In the genomic region with DNA sequence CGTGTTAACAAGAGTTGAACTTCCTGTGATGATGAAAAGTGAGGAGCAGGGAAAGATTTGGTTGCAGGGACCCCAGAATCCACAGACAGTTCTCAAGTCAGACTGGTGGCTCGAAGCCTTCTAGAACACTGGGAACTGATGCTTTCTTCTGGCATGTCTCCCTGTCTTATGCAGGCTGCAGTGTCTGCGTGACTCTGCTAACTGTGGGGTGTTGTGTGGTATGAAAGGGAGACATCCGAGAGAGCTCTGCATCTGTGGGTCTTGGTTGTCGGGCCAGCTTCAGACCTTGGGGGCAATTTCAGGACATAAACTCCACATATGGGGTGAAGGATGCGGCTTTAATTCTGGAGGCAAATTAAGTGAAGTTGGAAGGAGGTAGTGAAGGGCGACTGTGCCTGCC, we compare ENCODE assay signal across 8 mouse cellular contexts. TPM values are rescaled to one million over a fixed set of nuclear protein-coding genes. Genes with fewer than 3 reads are reported as not detected.
DNase-seq lines count a peak whose midpoint lies in the region; ATAC-seq and TF ChIP-seq lines count a peak whose summit lies in the region.

No protein-coding gene starts in this region.

- peaks cover 2% of the 10 kb centered on the region for H3K79me2 ChIP-seq in heart, adult 2 months (replicated peaks; ENCODE audit: control insufficient read depth, insufficient read depth, low read length)

- no peaks in the 10 kb centered on the region for H3K27me3 ChIP-seq in heart, adult 2 months (ENCODE audit: control insufficient read depth, insufficient read depth, low read length)
- no peaks in the 10 kb centered on the region for H3K27me3 ChIP-seq in thymus, adult 2 months (ENCODE audit: control insufficient read depth, insufficient read depth, low read length)
- H3K27me3 ChIP-seq in liver, embryonic 11.5 days (replicated peaks; ENCODE audit: control insufficient read depth, insufficient read depth, low read length) = no peaks in the 10 kb centered on the region

- TF ChIP-seq CTCF in heart, adult 2 months (IDR thresholded peaks at IDR 0.05) = no peak
- no peak for TF ChIP-seq CTCF in thymus, adult 2 months (IDR thresholded peaks at IDR 0.05; ENCODE audit: borderline replicate concordance, control insufficient read depth, extremely low read depth, insufficient read depth, low read length, poor library complexity)

- H3K4me1 ChIP-seq in heart, adult 2 months (ENCODE audit: control insufficient read depth, insufficient read depth, low read length) = peaks cover 32% of the 10 kb centered on the region
- H3K4me1 ChIP-seq in thymus, adult 2 months (replicated peaks; ENCODE audit: control insufficient read depth, insufficient read depth, low read length) = peaks cover 26% of the 10 kb centered on the region
- peaks cover 43% of the 10 kb centered on the region for H3K4me1 ChIP-seq in liver, embryonic 11.5 days (replicated peaks; ENCODE audit: control insufficient read depth, insufficient read depth, low read length)

- 21% methylated on average over 7 of the region's 7 CpGs for WGBS in heart, adult 2 months
- WGBS in thymus, adult 2 months = 64% methylated on average over 7 of the region's 7 CpGs
- 65% methylated on average over 7 of the region's 7 CpGs for WGBS in liver, embryonic 11.5 days

- H3K4me2 ChIP-seq in liver, embryonic 11.5 days = peak overlapping the region; percentile 98

- peak overlapping the region; percentile 23; the same call in 1 of the 2 replicates for H3K9ac ChIP-seq in heart, adult 2 months (ENCODE audit: low read depth, low read length)
- H3K9ac ChIP-seq in liver, embryonic 11.5 days (ENCODE audit: low read depth, low read length) = peak overlapping the region; percentile 78

- intact Hi-C loops in heart, adult 2 months (cut with DNase I) = loop anchor here (2.0 kb wide), 1 partner anchor 15 kb away; no protein-coding TSS in a partner anchor
- intact Hi-C loops in heart, postnatal 25 days (cut with DNase I) = loop anchor here (5.0 kb wide), 1 partner anchor 126 kb away; no protein-coding TSS in a partner anchor

- ATAC-seq in liver, embryonic 11.5 days (replicated peaks; ENCODE audit: low FRiP score) = no peak

- TF ChIP-seq POLR2A in heart, adult 2 months (IDR thresholded peaks at IDR 0.05; ENCODE audit: insufficient read depth, low read depth, low read length) = no peak
- TF ChIP-seq POLR2A in thymus, adult 2 months (IDR thresholded peaks at IDR 0.05; ENCODE audit: control insufficient read depth, extremely low read depth, insufficient read depth, low read length, poor library complexity) = no peak

- peak overlapping the region; percentile 89 for H3K27ac ChIP-seq in heart, adult 2 months
- H3K27ac ChIP-seq in thymus, adult 2 months (ENCODE audit: control insufficient read depth, insufficient read depth, low read length) = no peak overlapping the region
- H3K27ac ChIP-seq in liver, embryonic 11.5 days (ENCODE audit: low read depth, low read length) = no peak overlapping the region; the same call in 1 of the 2 replicates

- no peaks in the 10 kb centered on the region for H3K9me3 ChIP-seq in liver, embryonic 11.5 days (ENCODE audit: control insufficient read depth, low read length)

- DNase-seq in heart, adult 2 months = peak in 1 of 2 experiments; percentile 14
- no peak for DNase-seq in heart, postnatal 25 days (ENCODE audit: low spot score)
- DNase-seq in thymus, adult 2 months = no peak
- DNase-seq in thymus, postnatal 0 days (ENCODE audit: low spot score) = no peak
- DNase-seq in liver, embryonic 11.5 days (ENCODE audit: low spot score) = no peak
- DNase-seq in adrenal gland, adult (ENCODE audit: inconsistent age in 2 of 2, low spot score in 1 of 2) = no peak
- DNase-seq in B cell, adult 2 months = no peak
- no peak for DNase-seq in T-cell, adult 2 months (ENCODE audit: low spot score)

- TF ChIP-seq EP300 in heart, adult 2 months (IDR thresholded peaks at IDR 0.05; ENCODE audit: insufficient read depth, low read depth, low read length) = no peak

- peak overlapping the region; percentile 95 for H3K4me3 ChIP-seq in heart, adult 2 months
- H3K4me3 ChIP-seq in thymus, adult 2 months (ENCODE audit: control insufficient read depth, insufficient read depth, low read length) = 0 out of 2 replicates have a peak overlapping the region, but pooled peaks have one; percentile 9
- peak overlapping the region; percentile 78 for H3K4me3 ChIP-seq in liver, embryonic 11.5 days (ENCODE audit: low read depth, low read length)

- H3K36me3 ChIP-seq in heart, adult 2 months (ENCODE audit: control insufficient read depth, insufficient read depth, low read length) = peaks cover 3% of the 10 kb centered on the region; the same call in 1 of the 2 replicates
- peaks cover 8% of the 10 kb centered on the region for H3K36me3 ChIP-seq in thymus, adult 2 months (ENCODE audit: control insufficient read depth, insufficient read depth, low read length)
- H3K36me3 ChIP-seq in liver, embryonic 11.5 days (ENCODE audit: control insufficient read depth, insufficient read depth, low read length) = peaks cover 25% of the 10 kb centered on the region

RNA-seq across cellular contexts. Expression of gene Iffo1, which starts 1.1 kb away (rescaled TPM):
- 1 to 10 TPM; 5.7 to 7.0 TPM for total RNA-seq in heart, adult 2 months (2021)
- polyA plus RNA-seq in heart, adult 2 months (2012; rRNA removed) = 19.7 and 21.8 TPM in 2 replicates
- total RNA-seq in heart, postnatal 25 days (2021) = 10 to 100 TPM in 1 of 2 experiments, 1 to 10 TPM in 1; 7.1 to 12.0 TPM
- 90.4 and 94.6 TPM in 2 replicates for polyA plus RNA-seq in thymus, adult 2 months (2012; rRNA removed)
- polyA plus RNA-seq in thymus, postnatal 0 days (2015; fragmentation: Nextera tagmentation; extraction: Ambion mirVana) = 13.8 and 19.0 TPM in 2 replicates
- polyA plus RNA-seq in liver, embryonic 11.5 days (2014; fragmentation: Nextera tagmentation; extraction: Ambion mirVana) = 7.7 and 9.9 TPM in 2 replicates

RNA-seq across cellular contexts. Expression of gene Nop2, which starts 14.4 kb away (rescaled TPM):
- total RNA-seq in heart, adult 2 months (2021) = 10 to 100 TPM; 18.9 to 20.3 TPM
- 8.3 and 13.6 TPM in 2 replicates for polyA plus RNA-seq in heart, adult 2 months (2012; rRNA removed)
- 10 to 100 TPM; 19.4 to 20.0 TPM for total RNA-seq in heart, postnatal 25 days (2021)
- polyA plus RNA-seq in thymus, adult 2 months (2012; rRNA removed) = 26.4 and 28.6 TPM in 2 replicates
- polyA plus RNA-seq in thymus, postnatal 0 days (2015; fragmentation: Nextera tagmentation; extraction: Ambion mirVana) = 53.9 and 60.7 TPM in 2 replicates
- polyA plus RNA-seq in liver, embryonic 11.5 days (2014; fragmentation: Nextera tagmentation; extraction: Ambion mirVana) = 114 and 125 TPM in 2 replicates

RNA-seq across cellular contexts. Expression of gene Gapdh, which starts 20.1 kb away (rescaled TPM):
- total RNA-seq in heart, adult 2 months (2021) = 1,000 to 10,000 TPM; 4,018 to 4,312 TPM
- polyA plus RNA-seq in heart, adult 2 months (2012; rRNA removed) = 7,726 and 8,318 TPM in 2 replicates
- total RNA-seq in heart, postnatal 25 days (2021) = 1,000 to 10,000 TPM; 4,843 to 4,911 TPM
- polyA plus RNA-seq in thymus, adult 2 months (2012; rRNA removed) = 3,688 and 4,326 TPM in 2 replicates
- polyA plus RNA-seq in thymus, postnatal 0 days (2015; fragmentation: Nextera tagmentation; extraction: Ambion mirVana) = 1,452 and 1,606 TPM in 2 replicates
- 2,450 and 2,526 TPM in 2 replicates for polyA plus RNA-seq in liver, embryonic 11.5 days (2014; fragmentation: Nextera tagmentation; extraction: Ambion mirVana)

RNA-seq across cellular contexts. Expression of gene Ncapd2, which starts 45.4 kb away (rescaled TPM):
- 10 to 100 TPM; 17.6 TPM for total RNA-seq in heart, adult 2 months (2021)
- polyA plus RNA-seq in heart, adult 2 months (2012; rRNA removed) = 34.0 and 40.2 TPM in 2 replicates
- 10 to 100 TPM; 21.9 to 26.8 TPM for total RNA-seq in heart, postnatal 25 days (2021)
- polyA plus RNA-seq in thymus, adult 2 months (2012; rRNA removed) = 430 and 598 TPM in 2 replicates
- 130 and 153 TPM in 2 replicates for polyA plus RNA-seq in thymus, postnatal 0 days (2015; fragmentation: Nextera tagmentation; extraction: Ambion mirVana)
- 150 and 158 TPM in 2 replicates for polyA plus RNA-seq in liver, embryonic 11.5 days (2014; fragmentation: Nextera tagmentation; extraction: Ambion mirVana)

RNA-seq across cellular contexts. Expression of gene Mrpl51, which starts 45.5 kb away (rescaled TPM):
- total RNA-seq in heart, adult 2 months (2021) = 100 to 1,000 TPM; 303 to 343 TPM
- 166 and 170 TPM in 2 replicates for polyA plus RNA-seq in heart, adult 2 months (2012; rRNA removed)
- 100 to 1,000 TPM; 308 to 324 TPM for total RNA-seq in heart, postnatal 25 days (2021)
- polyA plus RNA-seq in thymus, adult 2 months (2012; rRNA removed) = 68.1 and 70.7 TPM in 2 replicates
- polyA plus RNA-seq in thymus, postnatal 0 days (2015; fragmentation: Nextera tagmentation; extraction: Ambion mirVana) = 281 and 294 TPM in 2 replicates
- polyA plus RNA-seq in liver, embryonic 11.5 days (2014; fragmentation: Nextera tagmentation; extraction: Ambion mirVana) = 287 and 311 TPM in 2 replicates

Comparison
In these comparisons a context has a peak if more than half of its experiments do, and no peak if none do; other contexts are left out.
1. H3K4me3 ChIP-seq: peak in every context shown above with its lines; median percentile 95 in heart, adult 2 months; 78 in liver, embryonic 11.5 days; 9 in thymus, adult 2 months.